26 mouse cellular contexts compared by ENCODE assay signal in genomic region chr19:43560244-43560643, GRCm38 (mm10). TPM values are rescaled to one million over a fixed set of nuclear protein-coding genes. Genes with fewer than 3 reads are reported as not detected.
DNase-seq lines count a peak whose midpoint lies in the region; ATAC-seq and TF ChIP-seq lines count a peak whose summit lies in the region.
"Had no signal": no experiment of that assay in that cellular context is flagged by ENCODE, and none has a peak within 500 bp of the region (broad histone marks: within the 10 kb centered on the region; RNA-seq: fewer than 3 reads in every experiment).

No protein-coding gene starts in this region.

- no peaks in the 10 kb centered on the region for H3K79me2 ChIP-seq in heart, adult 2 months (replicated peaks; ENCODE audit: control insufficient read depth, insufficient read depth, low read length)

- POLR2A ChIA-PET in Patski (lab: Charles Lee): interaction anchor here (0.6 to 1.1 kb wide), 2 partner anchors 63 to 787 kb away, joined by 3 to 4 read pairs; no protein-coding TSS in a partner anchor

- no peaks in the 10 kb centered on the region for H3K36me3 ChIP-seq in heart, adult 2 months (ENCODE audit: control insufficient read depth, insufficient read depth, low read length)
- H3K36me3 ChIP-seq in intestine, embryonic 16.5 days (ENCODE audit: control insufficient read depth, insufficient read depth, low read length): no peaks in the 10 kb centered on the region
- H3K36me3 ChIP-seq: embryonic facial prominence, embryonic 13.5 days; heart, embryonic 12.5 days; hindbrain, embryonic 10.5 days had no signal

- CTCF ChIA-PET in Patski (lab: Charles Lee): interaction anchor here (0.8 to 4.5 kb wide), 8 partner anchors 8 to 95 kb away, joined by 3 to 21 read pairs (median 4); no protein-coding TSS in a partner anchor

- TF ChIP-seq CTCF in heart, adult 2 months (IDR thresholded peaks at IDR 0.05): no peak
- no peak for TF ChIP-seq CTCF in Patski (IDR thresholded peaks at IDR 0.05)

- no peaks in the 10 kb centered on the region for H3K9me3 ChIP-seq in intestine, embryonic 16.5 days (ENCODE audit: control insufficient read depth, low read length)
- H3K9me3 ChIP-seq: embryonic facial prominence, embryonic 13.5 days; heart, embryonic 12.5 days; hindbrain, embryonic 10.5 days had no signal

- H3K4me3 ChIP-seq in heart, adult 2 months: no peak overlapping the region
- no peak overlapping the region for H3K4me3 ChIP-seq in intestine, embryonic 16.5 days (ENCODE audit: low read length)
- H3K4me3 ChIP-seq: embryonic facial prominence, embryonic 13.5 days; erythroblast, embryonic 14.5 days; heart, embryonic 12.5 days; hindbrain, embryonic 10.5 days had no signal

- in situ Hi-C loops in Patski (cut with MboI; ENCODE audit: low pct_unique_long_range_greater_than_20kb): no loop called here

- ATAC-seq in Patski: peak; percentile 72
- no peak for ATAC-seq in intestine, embryonic 16.5 days
- ATAC-seq: activated CD4-positive, CD25-positive, alpha-beta regulatory T cell, adult 4 months; forebrain, embryonic 16.5 days had no signal

- TF ChIP-seq EP300 in heart, adult 2 months (IDR thresholded peaks at IDR 0.05; ENCODE audit: insufficient read depth, low read depth, low read length): no peak

- H3K27me3 ChIP-seq in heart, adult 2 months (ENCODE audit: control insufficient read depth, insufficient read depth, low read length): no peaks in the 10 kb centered on the region
- H3K27me3 ChIP-seq in Patski: no peaks in the 10 kb centered on the region
- no peaks in the 10 kb centered on the region; the same call in 1 of the 2 replicates for H3K27me3 ChIP-seq in intestine, embryonic 16.5 days (replicated peaks; ENCODE audit: control insufficient read depth, insufficient read depth, low read length)

- WGBS in heart, adult 2 months: 54% methylated on average over 2 of the region's 2 CpGs
- WGBS in intestine, embryonic 16.5 days: 78% methylated on average over 2 of the region's 2 CpGs

- no peak for TF ChIP-seq POLR2A in heart, adult 2 months (IDR thresholded peaks at IDR 0.05; ENCODE audit: insufficient read depth, low read depth, low read length)

- no peaks in the 10 kb centered on the region for H3K4me1 ChIP-seq in heart, adult 2 months (ENCODE audit: control insufficient read depth, insufficient read depth, low read length)
- peaks cover 17% of the 10 kb centered on the region for H3K4me1 ChIP-seq in intestine, embryonic 16.5 days (ENCODE audit: control insufficient read depth, insufficient read depth, low read length)
- H3K4me1 ChIP-seq: embryonic facial prominence, embryonic 13.5 days had no signal

- DNase-seq in heart, adult 11 months: peak; percentile 73
- DNase-seq in heart, adult 2 months: no peak
- no peak for DNase-seq in Patski (ENCODE audit: low read depth, low spot score)
- DNase-seq in adrenal gland, postnatal 14 days: no peak
- no peak for DNase-seq in MN1 (ENCODE audit: low spot score)
- DNase-seq in lung, postnatal 36 days: no peak
- DNase-seq: adrenal gland, postnatal 25 days; cerebellum, adult 18-20 months; cerebellum, adult 9-11 months; cerebellum, postnatal 36 days; gastrocnemius, postnatal 10 days; kidney, adult 2 months had no signal

- H3K27ac ChIP-seq in heart, adult 2 months: no peak overlapping the region
- peak overlapping the region; percentile 69 for H3K27ac ChIP-seq in intestine, embryonic 16.5 days (ENCODE audit: low read length)
- H3K27ac ChIP-seq: embryonic facial prominence, embryonic 13.5 days; hindbrain, embryonic 10.5 days; hindbrain, embryonic 14.5 days had no signal

- intact Hi-C loops in heart, adult 2 months (cut with DNase I): no loop called here

- H3K4me2 ChIP-seq in intestine, embryonic 16.5 days (ENCODE audit: low read depth, low read length): no peak overlapping the region
- H3K4me2 ChIP-seq: embryonic facial prominence, embryonic 13.5 days; heart, embryonic 12.5 days; hindbrain, embryonic 14.5 days had no signal

- H3K9ac ChIP-seq in heart, adult 2 months (ENCODE audit: low read depth, low read length): no peak overlapping the region
- H3K9ac ChIP-seq in intestine, embryonic 16.5 days (ENCODE audit: low read depth, low read length): no peak overlapping the region
- H3K9ac ChIP-seq: embryonic facial prominence, embryonic 13.5 days; heart, embryonic 12.5 days; hindbrain, embryonic 14.5 days had no signal

RNA-seq across cellular contexts. Expression of gene Got1, which starts 35.8 kb away (rescaled TPM):
- total RNA-seq in heart, adult 2 months (2021): 1,000 to 10,000 TPM in 1 of 2 experiments, 100 to 1,000 TPM in 1; 956 to 1,224 TPM
- 575 and 746 TPM in 2 replicates for polyA plus RNA-seq in heart, adult 2 months (2012; rRNA removed)
- polyA plus RNA-seq in Patski (2021): 311 TPM
- polyA plus RNA-seq in intestine, embryonic 16.5 days (2015; fragmentation: Nextera tagmentation; extraction: Ambion mirVana): 70.5 and 73.4 TPM in 2 replicates
- total RNA-seq in adrenal gland, postnatal 14 days (2021): 184 and 213 TPM in 2 replicates

RNA-seq across cellular contexts. Expression of gene Nkx2-3, which starts 51.9 kb away (rescaled TPM):
- total RNA-seq in heart, adult 2 months (2021): not detected
- not detected in 2 replicates for polyA plus RNA-seq in heart, adult 2 months (2012; rRNA removed)
- polyA plus RNA-seq in Patski (2021): 0.14 TPM
- polyA plus RNA-seq in intestine, embryonic 16.5 days (2015; fragmentation: Nextera tagmentation; extraction: Ambion mirVana): 61.3 and 64.6 TPM in 2 replicates
- not detected in 2 replicates for total RNA-seq in adrenal gland, postnatal 14 days (2021)
- total RNA-seq: adrenal gland, adult 18-20 months; adrenal gland, postnatal 25 days; CH12.LX; gastrocnemius, postnatal 10 days; gastrocnemius, postnatal 4 days; heart, adult 8-10 months; heart, postnatal 25 days had no signal
- polyA plus RNA-seq: activated CD4-positive, CD25-positive, alpha-beta regulatory T cell, adult 4 months; erythroblast, embryonic 14.5 days; heart, embryonic 12.5 days; heart, embryonic 16.5 days; hindbrain, embryonic 14.5 days; kidney, adult 2 months had no signal

Comparison
In these comparisons a context has a peak if more than half of its experiments do, and no peak if none do; other contexts are left out.
1. RNA of gene Nkx2-3, which starts 51.9 kb away (polyA plus RNA-seq): 61.3 to 64.6 TPM in intestine, embryonic 16.5 days; 0.14 TPM in Patski (single experiment) and not detected in heart, adult 2 months; every median in the first group is over 10 times any median in the second.